ENCODE assay signal across 27 mouse cellular contexts in genomic region chr15:91548586-91549268, GRCm38 (mm10). TPM values are rescaled to one million over a fixed set of nuclear protein-coding genes. Genes with fewer than 3 reads are reported as not detected.
A peak's percentile ranks its signal among the peaks of the same experiment; 100 is the strongest.
DNase-seq lines count a peak whose midpoint lies in the region; ATAC-seq and TF ChIP-seq lines count a peak whose summit lies in the region.
"Had no signal": no experiment of that assay in that cellular context is flagged by ENCODE, and none has a peak within 500 bp of the region (broad histone marks: within the 10 kb centered on the region; RNA-seq: fewer than 3 reads in every experiment).

No protein-coding gene starts in this region.

- H3K36me3 ChIP-seq in lung, postnatal 0 days (ENCODE audit: insufficient read depth, low read length), result no peaks in the 10 kb centered on the region
- H3K36me3 ChIP-seq in embryonic facial prominence, embryonic 10.5 days (replicated peaks), result no peaks in the 10 kb centered on the region
- no peaks in the 10 kb centered on the region for H3K36me3 ChIP-seq in intestine, embryonic 16.5 days (ENCODE audit: control insufficient read depth, insufficient read depth, low read length)
- H3K36me3 ChIP-seq: G1E; limb, embryonic 13.5 days; liver, embryonic 13.5 days had no signal

- no peak overlapping the region for H3K9ac ChIP-seq in lung, postnatal 0 days (replicated peaks; ENCODE audit: low read depth)
- H3K9ac ChIP-seq in intestine, embryonic 16.5 days (ENCODE audit: low read depth, low read length), result no peak overlapping the region
- H3K9ac ChIP-seq: hindbrain, embryonic 14.5 days; limb, embryonic 13.5 days; liver, embryonic 13.5 days had no signal

- H3K27ac ChIP-seq in lung, postnatal 0 days (ENCODE audit: low read length), result no peak overlapping the region
- no peak overlapping the region for H3K27ac ChIP-seq in embryonic facial prominence, embryonic 10.5 days (replicated peaks)
- H3K27ac ChIP-seq in intestine, embryonic 16.5 days (ENCODE audit: low read length), result no peak overlapping the region
- H3K27ac ChIP-seq: hindbrain, embryonic 14.5 days; kidney, postnatal 0 days; limb, embryonic 13.5 days; liver, embryonic 13.5 days had no signal

- H3K9me3 ChIP-seq in lung, postnatal 0 days (ENCODE audit: low read length), result no peaks in the 10 kb centered on the region
- H3K9me3 ChIP-seq in embryonic facial prominence, embryonic 10.5 days, result no peaks in the 10 kb centered on the region
- no peaks in the 10 kb centered on the region for H3K9me3 ChIP-seq in intestine, embryonic 16.5 days (ENCODE audit: control insufficient read depth, low read length)
- H3K9me3 ChIP-seq: limb, embryonic 13.5 days had no signal

- DNase-seq in cerebellum, adult 9-10 months, result peak; percentile 42
- peak; percentile 6 for DNase-seq in lung, postnatal 0 days (ENCODE audit: low spot score)
- no peak for DNase-seq in lung, adult 18-20 months
- peak; percentile 9 for DNase-seq in embryonic facial prominence, embryonic 10.5 days (ENCODE audit: low spot score)
- DNase-seq in thymus, postnatal 4 days, result no peak
- DNase-seq in urinary bladder, postnatal 14 days (ENCODE audit: low spot score), result no peak
- DNase-seq: adrenal gland, postnatal 36 days; cerebellum, adult 11-12 months; cerebellum, postnatal 14 days; gastrocnemius, postnatal 14 days; heart, adult 18-20 months; heart, postnatal 4 days; kidney, adult 8-10 months; kidney, postnatal 4 days; liver, embryonic 13.5 days; lung, adult 2 months; lung, postnatal 14 days had no signal

- H3K27me3 ChIP-seq in lung, postnatal 0 days (replicated peaks; ENCODE audit: insufficient read depth, low read length), result no peaks in the 10 kb centered on the region
- no peaks in the 10 kb centered on the region for H3K27me3 ChIP-seq in embryonic facial prominence, embryonic 10.5 days (replicated peaks; ENCODE audit: low read depth, poor library complexity, severe bottlenecking)
- H3K27me3 ChIP-seq in intestine, embryonic 16.5 days (replicated peaks; ENCODE audit: control insufficient read depth, insufficient read depth, low read length), result no peaks in the 10 kb centered on the region
- H3K27me3 ChIP-seq: limb, embryonic 13.5 days; liver, embryonic 13.5 days had no signal

- no peak overlapping the region for H3K4me3 ChIP-seq in lung, postnatal 0 days (ENCODE audit: low read depth, low read length)
- no peak overlapping the region for H3K4me3 ChIP-seq in embryonic facial prominence, embryonic 10.5 days
- H3K4me3 ChIP-seq in intestine, embryonic 16.5 days (ENCODE audit: low read length), result no peak overlapping the region
- H3K4me3 ChIP-seq: limb, embryonic 13.5 days; liver, embryonic 13.5 days had no signal

- no peak overlapping the region for H3K4me2 ChIP-seq in lung, postnatal 0 days (replicated peaks; ENCODE audit: low read depth, low read length)
- no peak overlapping the region for H3K4me2 ChIP-seq in intestine, embryonic 16.5 days (ENCODE audit: low read depth, low read length)
- H3K4me2 ChIP-seq: heart, embryonic 11.5 days; hindbrain, embryonic 14.5 days; limb, embryonic 13.5 days; liver, embryonic 13.5 days had no signal

- ATAC-seq in cerebellum, adult (ENCODE audit: insufficient number of reproducible peaks, low FRiP score, low TSS enrichment), result no peak
- ATAC-seq in lung, postnatal 0 days, result no peak
- peak; percentile 53 for ATAC-seq in intestine, embryonic 16.5 days
- ATAC-seq: forebrain, embryonic 14.5 days; midbrain, embryonic 16.5 days; Patski had no signal

- WGBS in lung, postnatal 0 days, result 70% methylated on average over 12 of the region's 12 CpGs
- 67% methylated on average over 12 of the region's 12 CpGs for WGBS in embryonic facial prominence, embryonic 10.5 days
- 59% methylated on average over 12 of the region's 12 CpGs for WGBS in intestine, embryonic 16.5 days

- no peak for TF ChIP-seq EP300 in lung, postnatal 0 days (IDR thresholded peaks at IDR 0.05)

- no peaks in the 10 kb centered on the region for H3K4me1 ChIP-seq in lung, postnatal 0 days (ENCODE audit: insufficient read depth, low read depth, low read length)
- H3K4me1 ChIP-seq in embryonic facial prominence, embryonic 10.5 days, result peaks cover 14% of the 10 kb centered on the region
- no peaks in the 10 kb centered on the region for H3K4me1 ChIP-seq in intestine, embryonic 16.5 days (ENCODE audit: control insufficient read depth, insufficient read depth, low read length)
- H3K4me1 ChIP-seq: liver, embryonic 13.5 days had no signal

- TF ChIP-seq CTCF in lung, postnatal 0 days (IDR thresholded peaks at IDR 0.05), result no peak

RNA-seq across cellular contexts. Expression of gene Slc2a13, which starts 24.3 kb away (rescaled TPM):
- 1.1 and 1.2 TPM in 2 replicates for polyA plus RNA-seq in lung, postnatal 0 days (2015; fragmentation: Nextera tagmentation; extraction: Ambion mirVana)
- polyA plus RNA-seq in embryonic facial prominence, embryonic 10.5 days (2016; fragmentation: Nextera tagmentation; extraction: Ambion mirVana), result 0.44 and 0.50 TPM in 2 replicates
- 0.75 and 0.93 TPM in 2 replicates for polyA plus RNA-seq in intestine, embryonic 16.5 days (2015; fragmentation: Nextera tagmentation; extraction: Ambion mirVana)
- polyA plus RNA-seq: G1E had no signal

Comparison
In these comparisons a context has a peak if more than half of its experiments do, and no peak if none do; other contexts are left out.
1. DNase-seq: peak in cerebellum, adult 9-10 months (single experiment), lung, postnatal 0 days (single experiment) and embryonic facial prominence, embryonic 10.5 days (single experiment); none in lung, adult 18-20 months (0 of 2), thymus, postnatal 4 days (single experiment) and urinary bladder, postnatal 14 days (single experiment).